Mouse (Mus musculus) lung, postnatal 14 days (tissue): Measurements from ENCODE around the gene Pfkl.
"Not testable (repeated sequence)": the region's sequence is repeated elsewhere in the genome, so short reads cannot be mapped to it uniquely, and the experiment has no call there.

ENCODE experiments used
- DNase-seq: peaks from one replicate; pipeline ENCODE4 v3.0.0; 2021

The Pfkl gene

DNA sequence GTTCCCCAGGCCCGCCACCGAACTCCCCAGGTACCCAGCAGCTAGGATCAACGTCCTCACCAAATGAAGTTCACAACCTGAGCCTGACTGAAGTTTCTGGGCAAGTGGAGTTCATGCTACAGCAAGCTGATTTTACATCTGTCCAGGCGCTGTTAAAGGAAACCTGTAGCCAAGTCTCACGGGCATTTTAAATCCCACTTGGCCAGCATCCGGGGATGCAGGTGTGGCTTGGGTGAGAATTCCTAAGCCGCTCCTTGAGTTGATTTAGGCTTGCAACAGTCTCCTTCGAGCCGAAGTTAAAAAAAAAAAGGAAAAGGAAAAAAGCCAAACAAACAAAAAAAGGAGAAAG lies at the start of gene Pfkl:
Pfkl (minus strand) TSS at position 139 of the 349 bp plus-strand sequence.
- DNase-seq, result no peak

DNA sequence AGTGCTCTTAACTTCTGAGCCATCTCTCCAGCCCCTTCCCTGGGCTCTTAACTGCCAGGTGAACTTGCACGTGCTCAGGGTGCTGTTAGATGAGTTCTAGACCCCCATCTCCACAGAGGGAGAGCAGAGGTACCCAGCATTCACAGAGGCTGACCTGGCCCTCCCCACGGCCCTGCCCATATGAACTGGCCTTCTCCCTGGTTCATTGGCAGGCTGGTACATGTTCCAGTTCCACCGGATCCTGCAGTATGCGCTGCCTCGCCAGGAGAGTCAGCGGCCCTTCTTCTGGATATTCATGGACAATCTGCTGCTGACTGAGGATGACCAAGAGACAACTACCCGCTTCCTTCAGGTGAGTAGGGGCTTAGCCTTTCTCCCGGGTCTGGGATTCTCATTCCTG lies 47.2 kb upstream of the Pfkl start:
- DNase-seq, result no peak

DNA sequence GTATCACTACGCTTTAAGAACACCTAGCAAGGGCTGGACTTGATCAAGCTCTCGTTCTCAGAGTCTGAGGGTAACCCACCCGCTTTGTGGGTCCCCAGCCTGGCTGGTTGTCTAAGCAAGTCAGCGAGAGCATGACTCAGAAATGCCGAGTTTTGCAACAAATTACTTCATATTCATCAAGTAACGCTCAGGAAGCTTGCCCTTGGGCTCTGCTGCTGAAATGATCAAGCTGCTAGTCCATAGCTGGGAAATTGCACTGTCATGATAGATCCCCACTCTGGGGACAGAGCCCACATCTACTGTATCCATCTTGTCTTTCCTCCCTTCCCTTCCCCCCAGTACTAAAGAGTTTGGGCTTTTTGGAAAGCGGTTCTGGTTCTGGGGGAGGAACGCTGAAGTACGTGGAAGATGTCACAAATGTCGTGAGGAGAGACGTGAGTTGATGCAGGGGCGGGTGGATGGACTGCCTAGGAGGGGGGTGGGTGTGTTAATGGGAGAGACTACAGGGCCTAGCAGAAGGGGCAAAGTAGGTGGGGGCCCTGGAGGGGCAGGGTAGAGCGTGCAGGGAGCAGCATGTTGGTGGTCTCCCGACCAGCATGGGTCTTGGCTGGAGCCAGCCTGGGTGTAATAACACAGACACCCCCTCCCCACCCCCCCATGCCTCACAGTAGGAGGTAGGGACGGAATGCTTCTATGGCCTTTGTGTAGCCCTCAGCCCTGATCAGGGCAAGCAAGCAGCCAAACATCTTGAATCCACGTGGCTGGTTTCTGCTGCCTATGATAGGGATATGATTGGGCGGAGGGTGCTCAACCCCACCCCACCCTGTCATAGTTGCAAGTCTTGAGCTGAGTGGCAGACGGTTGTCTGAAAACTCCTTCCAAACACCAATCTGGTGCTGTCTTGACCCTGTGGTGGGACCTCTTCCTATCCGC lies 45.0 kb upstream of the Pfkl start:
- DNase-seq, result peak; percentile 55

DNA sequence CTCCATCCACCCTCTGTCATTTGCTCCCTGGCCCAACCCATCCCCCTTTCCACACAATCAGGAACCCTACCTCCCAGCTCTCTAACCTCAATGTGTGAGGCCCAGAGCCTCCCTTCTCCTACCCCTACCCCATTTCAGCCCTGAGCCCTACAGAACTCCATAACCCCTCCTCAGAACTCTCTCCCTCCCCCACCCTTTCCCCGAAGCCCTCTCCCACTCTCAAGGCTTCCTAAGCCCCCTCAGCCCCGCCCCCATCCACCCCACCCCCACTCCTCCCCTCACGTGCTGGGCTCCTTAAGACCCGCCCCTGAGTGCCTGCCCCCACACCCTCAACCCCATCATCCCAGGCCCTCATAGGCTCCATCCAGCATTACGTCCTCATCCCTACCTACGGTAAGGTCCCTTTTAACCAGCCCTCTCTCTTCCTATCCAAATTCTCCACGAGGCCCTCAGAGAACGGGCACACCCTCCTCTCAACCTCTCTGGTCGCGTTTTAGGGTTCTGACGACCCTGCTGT lies 39.7 kb upstream of the Pfkl start:
- DNase-seq, result no peak

DNA sequence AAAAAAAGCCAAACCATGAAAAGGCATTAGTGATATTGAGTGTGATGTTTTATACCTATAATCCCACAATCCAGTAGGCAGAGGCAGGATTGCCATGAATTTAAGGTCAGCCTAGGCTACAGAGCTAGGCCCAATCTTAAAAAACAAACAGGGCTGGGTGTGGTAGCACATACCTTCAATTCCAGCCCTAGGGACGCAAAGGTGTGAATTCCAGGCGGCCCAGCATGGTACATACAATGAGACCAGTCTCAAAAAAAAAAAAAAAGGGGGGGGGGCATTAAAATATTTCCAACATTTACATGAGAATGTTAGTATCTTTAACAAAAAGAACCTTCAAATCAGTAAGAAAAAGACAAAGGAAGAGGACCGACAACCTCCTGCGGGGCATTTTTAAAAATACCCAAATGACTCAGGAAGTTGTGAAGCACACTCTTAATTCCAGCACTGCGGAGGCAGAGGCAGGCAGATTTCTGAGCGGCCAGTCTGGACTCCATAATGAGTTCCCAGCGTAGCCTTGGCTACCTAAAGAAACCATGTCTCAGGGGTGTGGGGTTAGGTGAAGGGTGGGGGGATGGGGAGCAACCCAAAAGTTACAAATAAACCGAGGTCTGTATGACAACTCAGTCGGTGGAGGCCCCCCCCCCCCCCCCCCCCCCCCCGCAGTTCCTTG lies 38.3 kb upstream of the Pfkl start:
- no peak for DNase-seq

DNA sequence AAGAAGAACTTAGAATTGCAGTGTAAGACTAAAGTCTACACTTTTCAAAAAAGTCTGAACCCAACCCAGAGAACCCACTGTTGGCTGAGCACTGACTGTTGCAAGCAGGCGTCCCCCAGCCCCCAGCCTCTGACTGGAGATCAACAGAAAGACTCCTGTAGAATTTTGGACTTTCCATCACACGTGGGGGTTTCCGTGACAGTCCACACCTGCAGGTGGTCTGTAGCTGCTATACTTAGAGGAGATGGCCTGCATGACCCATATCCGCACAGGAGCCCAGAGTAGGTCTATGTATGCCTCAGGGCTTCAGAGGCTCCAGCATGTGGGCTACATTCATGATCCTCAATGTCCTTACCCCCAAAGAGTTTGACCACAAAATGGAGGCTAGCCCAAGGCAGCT lies 36.5 kb upstream of the Pfkl start:
- DNase-seq, result no peak

DNA sequence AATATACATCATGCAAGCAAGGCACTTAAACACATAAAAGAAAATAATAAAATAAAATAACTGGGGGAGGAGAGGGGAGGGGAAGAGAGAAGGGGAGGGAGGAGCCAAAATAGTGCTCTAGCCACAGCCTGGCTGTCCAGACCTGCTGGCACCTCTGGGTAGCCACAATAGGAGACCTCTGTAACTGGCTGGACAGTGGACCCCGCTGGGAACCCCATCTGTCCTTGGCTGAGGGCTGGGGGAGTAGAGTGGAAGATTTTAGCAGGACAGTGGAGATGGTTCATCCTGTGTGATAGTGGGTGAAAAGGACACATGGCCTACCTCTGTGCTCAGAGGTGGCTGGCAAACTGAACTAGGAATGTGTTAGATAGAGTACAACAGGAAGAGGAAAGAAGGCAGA lies 34.6 kb upstream of the Pfkl start:
- no peak for DNase-seq

DNA sequence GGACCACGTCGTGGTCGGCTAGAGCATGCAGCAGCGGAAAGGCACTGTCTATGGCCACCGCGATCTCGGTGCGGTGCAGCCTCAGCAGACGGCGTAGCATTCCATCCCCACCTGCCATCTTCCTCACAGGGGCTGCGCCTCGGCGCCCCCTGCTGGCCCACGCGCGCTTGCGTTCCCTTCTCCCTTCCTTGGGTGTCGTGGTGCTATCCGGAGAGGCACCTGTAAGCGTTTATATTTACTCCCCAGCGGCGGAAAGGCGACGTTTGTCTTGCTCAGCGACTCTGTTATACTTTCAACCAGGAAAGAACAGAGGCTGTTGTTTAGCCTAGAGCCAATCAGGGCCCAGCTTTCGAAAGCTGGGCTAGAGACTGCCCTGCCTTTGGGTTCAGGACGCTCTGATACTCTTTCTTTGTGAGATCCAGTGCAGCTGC lies 33.5 kb upstream of the Pfkl start, which contains the start of gene Aire:
Aire (minus strand) TSS at position 205 of the 431 bp plus-strand sequence.
- peak; percentile 74 for DNase-seq

DNA sequence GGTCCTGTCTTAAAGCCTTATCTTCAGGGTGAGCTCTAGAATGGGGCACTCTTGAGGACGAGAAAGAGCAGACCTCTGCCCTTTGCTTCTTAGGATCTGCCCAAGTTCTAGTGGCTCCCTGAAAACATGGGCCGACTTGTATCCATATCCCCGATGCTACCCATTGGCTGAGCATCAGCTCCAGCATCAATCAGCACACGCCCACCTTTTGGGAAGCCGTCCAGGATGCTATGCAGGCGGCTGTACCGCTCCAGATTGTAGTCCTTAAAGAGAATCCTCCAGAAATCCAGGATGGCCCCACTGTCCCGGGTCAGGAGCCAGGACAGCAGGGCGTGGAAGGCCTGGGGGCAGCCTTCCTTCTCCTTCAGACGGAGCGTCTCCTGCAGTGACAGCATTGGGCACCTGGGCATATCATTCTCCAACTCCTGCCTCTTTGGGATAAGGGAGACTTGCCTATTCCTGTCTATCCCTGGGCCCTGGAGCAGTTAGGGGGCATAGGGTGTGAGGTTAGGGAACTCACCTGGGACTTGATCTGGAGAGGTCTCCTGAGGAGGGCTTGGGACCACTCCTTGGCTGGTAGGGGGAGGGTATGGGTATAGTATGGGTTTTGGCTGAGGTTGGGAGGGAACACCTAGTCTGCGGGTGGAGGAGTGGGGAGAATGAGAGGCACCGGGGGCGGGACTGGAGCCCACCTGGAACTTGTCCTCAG lies 33.0 kb upstream of the Pfkl start:
- no peak for DNase-seq

DNA sequence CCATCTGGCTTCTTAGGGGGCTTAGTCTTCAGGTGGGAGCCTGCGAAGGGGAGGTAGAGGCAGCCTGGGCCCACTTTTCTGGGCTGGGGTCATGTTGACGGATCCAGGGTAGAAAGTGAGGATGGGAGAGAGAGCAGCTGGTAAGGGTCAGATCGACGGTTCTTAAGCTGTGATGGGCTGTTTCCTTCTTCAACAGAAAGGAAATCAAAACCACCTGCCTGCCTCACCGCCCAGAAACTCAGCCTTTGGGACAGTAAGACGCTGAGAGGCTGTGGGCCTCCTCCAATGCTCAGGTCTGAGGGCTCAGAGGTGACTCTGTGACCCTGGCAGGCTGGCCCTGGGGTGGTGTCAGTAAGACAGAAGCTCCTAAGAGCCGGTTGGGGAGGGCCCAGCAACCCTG lies 32.2 kb upstream of the Pfkl start:
- no peak for DNase-seq

DNA sequence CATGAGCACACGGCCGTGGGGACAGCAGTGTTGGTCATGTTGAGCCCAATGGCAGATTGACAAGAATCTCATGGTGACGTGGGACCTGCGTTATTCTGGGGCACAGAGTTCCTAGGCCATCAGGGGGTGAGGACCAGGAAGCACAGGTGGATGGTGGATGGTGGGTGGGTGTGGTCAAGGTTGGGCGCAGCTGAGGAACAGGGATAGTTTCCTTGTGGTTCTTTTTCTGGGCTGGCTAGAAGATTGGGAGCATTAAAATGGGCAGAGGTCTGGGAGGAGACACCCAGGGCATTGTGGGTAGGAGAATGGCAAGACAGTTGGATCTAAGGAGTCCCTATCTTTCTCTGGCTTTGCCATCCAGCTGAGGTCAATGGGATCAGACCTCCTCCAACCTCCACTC lies 31.8 kb upstream of the Pfkl start, which contains the start of gene Dnmt3l:
Dnmt3l (plus strand) TSS at position 301 of the 400 bp plus-strand sequence.
- no peak for DNase-seq

DNA sequence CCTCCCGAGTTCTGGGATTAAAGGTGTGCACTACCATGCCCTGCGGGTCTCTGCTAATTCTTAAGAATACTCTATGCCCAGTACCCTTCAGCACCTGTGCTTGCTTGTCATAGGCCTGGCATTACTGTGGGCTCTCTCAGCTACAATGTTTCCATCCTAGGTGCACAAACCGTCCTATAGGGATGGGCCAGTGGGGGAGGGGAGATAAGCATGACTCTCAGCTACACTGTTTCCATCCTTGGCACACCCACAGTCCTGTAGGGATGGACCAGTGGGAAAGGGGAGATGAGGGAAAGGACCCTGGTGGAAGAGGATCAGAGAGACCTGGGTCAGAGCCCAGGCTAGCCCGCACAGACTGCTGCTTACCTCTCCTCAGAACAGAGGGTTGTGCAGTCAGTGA lies 27.3 kb upstream of the Pfkl start:
- DNase-seq, result no peak

DNA sequence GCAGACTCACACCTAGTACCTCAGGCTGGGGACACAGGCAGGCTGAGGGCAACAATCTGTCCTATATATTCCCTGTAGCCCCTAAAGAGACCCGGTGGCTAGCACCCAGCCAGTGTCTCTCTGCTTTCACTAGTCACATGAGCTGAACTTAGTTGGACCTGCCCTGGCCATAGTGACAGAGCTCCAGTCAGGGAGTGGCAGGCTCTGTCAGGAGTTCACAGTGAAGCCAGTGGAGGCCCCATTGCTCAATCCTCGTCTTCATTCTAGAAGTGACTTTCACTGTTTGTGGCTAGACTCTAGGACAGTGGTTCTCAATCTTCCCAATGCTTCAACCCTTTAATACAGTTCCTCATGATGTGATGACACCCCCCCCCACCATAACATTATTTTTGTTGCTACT lies 22.1 kb upstream of the Pfkl start:
- no peak for DNase-seq

DNA sequence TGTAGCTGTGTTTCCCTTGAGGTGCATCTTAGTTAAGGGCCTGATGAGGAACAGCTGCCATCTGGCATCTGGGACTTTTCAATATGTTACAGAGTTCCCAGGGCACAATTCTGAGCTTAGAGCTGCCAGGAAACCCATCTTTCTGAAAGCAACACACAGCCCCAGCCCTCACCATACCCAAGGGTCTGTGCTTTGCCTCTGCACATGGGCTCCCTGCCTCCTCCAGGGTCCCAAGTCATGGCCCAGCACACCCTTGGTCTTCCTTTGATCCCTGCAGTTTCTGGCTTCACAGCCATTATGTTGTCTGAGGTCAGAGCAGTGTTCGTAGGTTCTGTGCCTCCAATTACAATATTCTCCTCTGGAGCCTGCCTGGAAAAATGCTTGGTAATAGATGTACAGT lies 19.2 kb upstream of the Pfkl start:
- no peak for DNase-seq

DNA sequence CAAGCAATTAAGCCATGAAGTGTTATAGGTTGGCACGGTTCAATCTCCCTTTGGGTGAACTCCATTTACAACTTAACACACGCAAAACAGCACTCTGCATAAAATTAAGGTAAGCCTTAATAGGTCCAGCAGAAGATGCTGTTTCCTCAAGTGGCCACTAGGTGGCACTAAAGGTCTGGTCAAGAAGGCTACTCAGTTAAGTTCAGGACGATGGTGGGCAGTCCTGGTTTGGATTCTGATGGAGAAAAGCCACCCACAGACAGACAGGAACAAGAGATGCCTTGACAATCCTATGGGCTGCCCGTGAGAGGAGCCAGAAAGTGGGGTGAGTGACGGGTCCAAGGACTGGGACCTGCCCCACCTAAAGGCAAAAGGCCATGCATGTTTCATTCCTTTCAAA lies 18.2 kb upstream of the Pfkl start:
- peak; percentile 84 for DNase-seq

DNA sequence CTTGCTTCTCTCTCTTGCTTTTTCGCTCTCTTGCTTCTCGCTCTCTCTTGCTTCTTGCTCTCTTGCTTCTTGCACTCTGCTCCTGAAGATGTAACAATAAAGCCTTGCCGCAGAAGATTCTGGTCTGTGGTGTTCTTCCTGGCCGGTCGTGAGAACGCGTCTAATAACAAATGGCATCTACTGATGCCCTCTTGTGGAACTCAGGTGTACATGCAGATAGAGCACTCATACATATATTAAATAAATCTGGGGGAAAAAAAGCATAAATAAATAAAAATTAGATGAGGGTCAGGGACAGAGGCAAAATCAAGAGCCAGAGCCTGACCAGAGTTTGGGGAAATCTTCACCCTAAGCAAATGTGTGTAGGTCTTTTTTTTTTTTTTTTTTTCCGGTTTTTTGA lies 15.6 kb upstream of the Pfkl start:
- DNase-seq, result not testable (repeated sequence)

DNA sequence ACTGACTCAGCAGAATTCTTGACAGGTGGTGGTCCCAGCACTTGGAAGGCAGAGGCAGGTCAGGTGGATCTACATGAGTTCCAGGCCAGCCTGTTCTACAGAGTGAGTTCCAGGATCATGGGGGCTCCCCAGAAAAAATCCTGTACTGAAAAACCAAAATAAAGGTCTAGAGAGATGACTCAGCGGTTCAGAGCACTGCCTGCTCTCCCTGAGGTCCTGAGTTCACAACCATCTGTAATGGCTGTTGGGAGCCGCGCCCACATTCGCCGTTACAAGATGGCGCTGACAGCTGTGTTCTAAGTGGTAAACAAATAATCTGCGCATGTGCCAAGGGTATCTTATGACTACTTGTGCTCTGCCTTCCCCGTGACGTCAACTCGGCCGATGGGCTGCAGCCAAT lies 10.1 kb upstream of the Pfkl start:
- DNase-seq, result not testable (repeated sequence)

DNA sequence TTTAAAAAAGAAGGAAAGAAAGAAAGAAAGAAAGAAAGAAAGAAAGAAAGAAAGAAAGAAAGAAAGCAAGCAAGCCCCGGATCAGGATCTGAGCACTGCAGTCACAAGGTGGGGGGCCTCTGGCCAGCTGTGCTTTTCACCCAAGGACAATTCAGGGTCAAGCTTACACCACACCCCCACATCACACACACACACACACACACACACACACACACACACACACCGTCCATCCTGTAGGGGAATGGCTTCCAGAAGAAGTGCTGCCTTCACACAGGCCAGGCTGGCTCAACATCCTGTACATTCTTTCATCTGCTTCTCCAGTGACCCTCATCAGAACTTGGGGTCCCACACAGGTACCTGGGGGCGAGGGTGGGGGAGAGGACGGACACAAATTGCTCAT lies 9.4 kb upstream of the Pfkl start:
- DNase-seq, result no peak

DNA sequence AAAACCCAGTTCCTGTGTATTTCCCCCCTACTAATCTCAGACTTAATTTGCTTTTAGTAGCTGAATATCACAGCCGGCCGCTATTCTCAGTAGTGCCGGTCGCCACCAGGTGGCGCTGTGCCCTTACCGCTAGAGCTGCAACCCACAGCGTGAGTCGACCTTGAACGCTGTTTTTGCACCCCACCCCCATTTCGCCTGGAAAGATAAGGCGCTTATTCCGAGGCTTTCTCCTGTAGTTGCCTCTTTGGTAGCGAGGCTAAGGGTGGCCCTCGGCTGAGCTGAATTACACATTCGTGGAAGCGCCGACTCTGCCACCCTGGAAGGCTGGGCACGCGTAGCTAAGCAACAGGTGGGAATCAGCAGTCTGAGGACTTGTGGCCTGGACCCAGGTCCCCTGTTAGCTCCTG lies 8.9 kb upstream of the Pfkl start:
- DNase-seq, result peak; percentile 85

DNA sequence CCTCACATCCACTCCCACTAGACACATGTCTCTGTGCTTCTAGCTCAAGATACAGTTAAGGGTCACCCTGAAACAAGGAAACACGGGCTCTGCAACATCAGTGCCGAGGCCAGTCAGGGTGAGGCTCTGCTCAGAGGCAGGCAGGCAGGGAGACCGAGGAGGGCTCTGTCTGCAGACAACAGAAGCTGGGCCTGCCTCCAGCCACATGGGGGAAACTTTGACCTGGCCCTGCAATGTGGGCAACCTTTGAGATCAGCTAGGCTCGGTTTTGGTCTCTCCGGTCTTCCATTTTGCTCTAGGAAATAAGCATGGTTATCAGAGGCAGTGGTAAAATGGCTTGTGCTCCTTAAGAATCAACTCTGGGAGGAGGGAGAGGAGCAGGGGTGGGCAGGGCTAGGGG lies 6.5 kb upstream of the Pfkl start:
- no peak for DNase-seq

DNA sequence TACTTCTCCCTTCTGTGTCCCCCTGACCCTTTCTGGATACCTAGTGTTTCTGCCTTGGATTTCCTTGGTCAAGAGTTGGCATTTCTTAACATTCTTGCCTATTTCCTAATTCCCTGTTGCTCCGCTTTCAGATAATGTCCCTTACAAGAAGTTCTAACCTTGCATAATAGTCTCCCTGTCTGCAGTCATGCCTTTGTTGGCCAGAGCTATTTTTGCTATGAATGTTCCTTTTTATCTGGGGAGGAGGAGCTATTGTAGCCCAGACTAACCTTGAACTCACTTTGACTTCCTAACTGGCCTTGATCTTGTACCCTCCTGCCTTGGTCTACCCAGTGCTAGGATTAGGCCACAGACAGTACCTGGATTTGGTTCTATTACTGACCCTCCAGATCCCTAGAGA lies 5.6 kb upstream of the Pfkl start:
- no peak for DNase-seq

DNA sequence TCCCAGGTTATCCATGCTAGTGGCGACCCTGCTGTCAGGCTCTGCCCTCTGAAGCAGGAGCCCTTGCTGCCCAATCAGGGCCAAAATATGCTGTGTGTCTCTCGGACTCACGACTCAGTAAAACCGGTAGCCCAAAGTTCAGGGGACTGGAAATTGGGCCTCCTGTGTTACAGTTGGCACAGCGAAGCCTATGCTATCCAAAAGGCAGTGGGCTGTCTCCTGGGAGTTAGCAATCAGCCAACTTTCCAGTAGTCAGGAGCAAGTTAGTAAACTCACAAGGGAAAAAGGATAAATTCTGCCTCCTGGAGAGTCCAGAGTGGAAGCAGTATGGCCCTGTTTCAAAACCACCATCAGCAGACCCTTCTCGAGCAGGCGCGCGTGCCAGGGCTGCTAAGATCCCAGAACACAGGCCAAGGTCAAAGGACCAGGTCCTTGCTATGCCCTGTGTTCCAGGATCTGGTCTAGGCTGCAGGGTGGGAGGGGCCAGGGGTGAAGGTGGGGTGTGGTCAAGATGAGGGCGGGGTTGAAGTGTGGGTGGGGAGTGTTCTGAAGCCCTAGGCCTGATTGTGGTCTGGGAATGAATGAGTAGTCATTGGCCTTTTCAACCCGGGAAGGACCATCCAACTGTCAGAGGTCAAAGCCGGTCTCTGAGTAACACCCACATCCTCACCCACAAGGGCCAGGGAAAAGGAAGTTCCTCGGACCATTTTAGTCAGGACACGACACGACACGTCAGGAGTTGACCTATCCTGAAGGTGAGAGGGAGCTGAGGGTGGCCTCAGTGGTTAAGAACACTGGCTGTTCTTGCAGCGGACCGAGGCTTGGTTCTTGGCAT lies 3.0 kb upstream of the Pfkl start:
- DNase-seq, result no peak
